Mouse (Mus musculus) Patski (cell line): ENCODE results near the gene Ly6f. TPM values are rescaled to one million over a fixed set of nuclear protein-coding genes. Genes with fewer than 3 reads are reported as not detected.

Experiments
- ATAC-seq: fragments of 100-300 bp; one replicate; pipeline ENCODE4 v1.8.0; 2021
- CTCF ChIA-PET: fragments of 350-600 bp; sonication (Branson Sonifier 250); formaldehyde crosslinking; loops from one replicate; lab custom pipeline; 2022; ENCODE audit warnings: inconsistent platforms; lab: Charles Lee
- POLR2A ChIA-PET: fragments of 350-600 bp; sonication (Branson Sonifier 250); formaldehyde crosslinking; loops from one replicate; lab custom pipeline; 2022; ENCODE audit warnings: antibody characterized with exemption, inconsistent platforms; lab: Charles Lee
- DNase-seq: peaks from one replicate; pipeline ENCODE4 v3.0.0-alpha.2; 2011; ENCODE audit warnings: low read depth, low spot score
- H3K27me3 ChIP-seq: fragments of 371-371 bp; one replicate; pipeline ENCODE4 v1.5.1; 2021
- CTCF ChIP-seq: fragments of 100-300 bp; IDR thresholded peaks from one replicate; pipeline ENCODE4 v1.5.1; 2021
- in situ Hi-C: fragments of 300-500 bp; cut with MboI; formaldehyde crosslinking; loops from 3 replicates; pipeline ENCODE4 v1.11.1; 2018; ENCODE audit warnings: low pct_unique_long_range_greater_than_20kb, mixed read lengths
- polyA plus RNA-seq: library from polyadenylated mRNA; unstranded; gene quantifications from one replicate; pipeline ENCODE4 v1.2.3, GENCODE M21; 2021

Ly6f gene
- polyA plus RNA-seq, 1 experiment from 2014 or later: 2.6 TPM

- ChIA-PET CTCF (interaction anchor here (1.2 to 1.5 kb wide), 2 partner anchors 12 to 27 kb away, joined by 3 read pairs; no protein-coding TSS in a partner anchor), POLR2A (no interaction called here)
- in situ Hi-C loops: no loop called here
- ATAC-seq (no peak), DNase-seq (no peak)
- TF ChIP-seq CTCF: peak; percentile 52
- no peaks in the 10 kb centered on the region for H3K27me3 ChIP-seq
Observed at GRCm38 (mm10) chr15:75317255-75317654, 49.0 kb downstream of the Ly6f start.

GRCm38 (mm10) chr15:75318584-75318983 lies 50.4 kb downstream of the Ly6f start:
- in situ Hi-C loops: no loop called here
- no peak for TF ChIP-seq CTCF
- H3K27me3 ChIP-seq: no peaks in the 10 kb centered on the region
- DNase-seq: no peak
- ChIA-PET POLR2A (no interaction called here), CTCF (interaction anchor here (1.2 kb wide), 1 partner anchor 11 kb away, joined by 3 read pairs; no protein-coding TSS in a partner anchor)
- no peak for ATAC-seq

DNA sequence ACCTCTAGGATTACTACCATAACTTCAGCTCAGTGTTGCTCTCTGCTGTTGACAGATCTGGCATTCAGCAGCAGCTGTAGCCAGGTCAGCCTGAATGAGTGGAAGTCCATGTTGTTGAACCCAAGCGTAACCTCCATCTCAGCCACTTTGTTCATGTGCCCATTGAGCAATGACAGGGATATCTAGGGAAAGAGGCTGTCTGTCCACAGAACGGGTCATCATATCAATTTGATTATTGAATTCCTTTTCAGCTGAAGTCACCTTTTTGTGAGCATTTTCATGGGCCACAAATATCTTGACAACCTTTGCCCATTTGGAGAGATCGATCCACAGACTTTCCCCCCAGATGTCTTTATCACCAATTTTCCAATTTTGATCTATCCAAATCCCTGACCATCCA lies 51.9 kb downstream of the Ly6f start:
- ChIA-PET CTCF (no interaction called here), POLR2A (no interaction called here)
- DNase-seq (no peak), ATAC-seq (no peak)
- in situ Hi-C loops: no loop called here
- TF ChIP-seq CTCF: no peak
- H3K27me3 ChIP-seq: no peaks in the 10 kb centered on the region

Other genes with a start within 250 kb of the Ly6f start
- gene Ly6c1, start 219.6 kb upstream of the Ly6f start, polyA plus RNA-seq: 106 TPM
- 0.62 TPM for gene Ly6c2, start 156.5 kb upstream of the Ly6f start, polyA plus RNA-seq
- not detected for gene Ly6g, start 113.2 kb upstream of the Ly6f start, polyA plus RNA-seq
- gene BC025446, start 52.0 kb upstream of the Ly6f start, polyA plus RNA-seq: 0.77 TPM